Mouse (Mus musculus): ENCODE measurements at regions not wholly inside any gene's neighbourhood (a gene's known extent, or its start where the extent isn't known, plus 50 kb on each side); places are given as distances from the start of the nearest gene placed in this dataset.
A peak's percentile ranks its signal among the peaks of the same experiment; 100 is the strongest.
"Not testable (repeated sequence)": the region's sequence is repeated elsewhere in the genome, so short reads cannot be mapped to it uniquely, and the experiment has no call there.

GRCm38 (mm10) chr5:91892338-91892737, 70.5 kb downstream of the Rchy1 start:
- DNase-seq: no peak

- no peak for DNase-seq
These were observed 81.1 kb downstream of the Rchy1 start for GRCm38 (mm10) chr5:91881771-91882170.

GRCm38 (mm10) chr5:91880231-91880630, 82.6 kb downstream of the Rchy1 start:
- no peak for DNase-seq

- DNase-seq: no peak
These were observed 84.2 kb downstream of the Rchy1 start for GRCm38 (mm10) chr5:91878627-91879026.

- no peak for DNase-seq
These were observed 86.2 kb downstream of the Rchy1 start for GRCm38 (mm10) chr5:91876682-91877031.

- DNase-seq: no peak
These were observed 86.8 kb downstream of the Rchy1 start for GRCm38 (mm10) chr5:91875875-91876681.

GRCm38 (mm10) chr5:91872816-91873215, 90.1 kb downstream of the Rchy1 start:
- DNase-seq: no peak

GRCm38 (mm10) chr5:91869791-91870190, 93.1 kb downstream of the Rchy1 start:
- DNase-seq: no peak

- peak; percentile 24 for DNase-seq
These were observed 96.7 kb downstream of the Rchy1 start for GRCm38 (mm10) chr5:91866184-91866583.

GRCm38 (mm10) chr5:91865365-91865764, 97.5 kb downstream of the Rchy1 start:
- no peak for DNase-seq

- DNase-seq: no peak
These were observed 100.0 kb downstream of the Rchy1 start for GRCm38 (mm10) chr5:91862843-91863242.

- DNase-seq: no peak
These were observed 100.6 kb downstream of the Rchy1 start for GRCm38 (mm10) chr5:91862243-91862642.

- peak; percentile 11 for DNase-seq
These were observed 101.3 kb downstream of the Rchy1 start for GRCm38 (mm10) chr5:91861440-91862187.

- DNase-seq: no peak
These were observed 102.4 kb downstream of the Rchy1 start for GRCm38 (mm10) chr5:91860489-91860888.

GRCm38 (mm10) chr5:91852330-91852729, 110.5 kb downstream of the Rchy1 start:
- no peak for DNase-seq

- not testable (repeated sequence) for DNase-seq
These were observed 111.9 kb downstream of the Rchy1 start for GRCm38 (mm10) chr5:91850862-91851569.

GRCm38 (mm10) chr5:91850440-91850839, 112.4 kb downstream of the Rchy1 start:
- no peak for DNase-seq

GRCm38 (mm10) chr5:91849533-91849932, 113.3 kb downstream of the Rchy1 start:
- no peak for DNase-seq

- no peak for DNase-seq
These were observed 113.8 kb downstream of the Rchy1 start for GRCm38 (mm10) chr5:91849114-91849513.

- no peak for DNase-seq
These were observed 114.3 kb downstream of the Rchy1 start for GRCm38 (mm10) chr5:91848528-91848927.

GRCm38 (mm10) chr5:91843044-91843443, 119.8 kb downstream of the Rchy1 start:
- DNase-seq: no peak

GRCm38 (mm10) chr5:91841066-91841465, 121.8 kb downstream of the Rchy1 start:
- peak; percentile 5 for DNase-seq

GRCm38 (mm10) chr5:91828481-91828880, 134.4 kb downstream of the Rchy1 start:
- no peak for DNase-seq
